Mouse (Mus musculus): ENCODE data around the gene Gpr158. TPM values are rescaled to one million over a fixed set of nuclear protein-coding genes. Genes with fewer than 3 reads are reported as not detected.
"Not testable (repeated sequence)": the region's sequence is repeated elsewhere in the genome, so short reads cannot be mapped to it uniquely, and the experiment has no call there.

Gene Gpr158
- polyA plus RNA-seq, 1 experiment: not detected

DNA sequence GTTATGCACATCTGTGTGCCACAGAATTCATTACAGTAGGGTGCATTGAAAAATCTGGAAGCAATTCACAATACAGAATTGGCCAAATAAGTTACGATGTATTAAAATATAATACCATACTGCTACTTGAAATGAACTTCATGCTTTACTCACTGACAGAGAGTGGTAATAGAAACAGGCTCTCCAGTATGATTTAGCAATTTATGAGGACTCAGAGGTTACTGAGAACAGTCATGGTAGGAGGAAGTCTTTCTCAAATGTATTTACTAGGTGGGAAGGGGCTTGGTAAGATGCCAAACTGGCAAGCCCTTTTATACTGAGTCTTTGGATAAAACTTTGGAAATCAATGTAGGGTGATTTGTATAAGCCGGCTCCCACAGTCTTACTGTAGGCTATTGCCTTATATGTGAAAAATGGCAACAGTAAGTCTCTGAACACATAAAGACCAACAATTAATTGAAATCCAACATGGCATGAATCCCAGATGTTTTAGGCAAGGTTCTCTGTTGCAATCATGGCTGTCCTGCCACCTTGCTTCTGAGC, 40.2 kb downstream of the Gpr158 start:
- Histone ChIP-seq H3K4me3 (replicated peaks) (no peak overlapping the region), H3K36me3 (replicated peaks; ENCODE audit: low read length) (no peaks in the 10 kb centered on the region), H3K9me3 (no peaks in the 10 kb centered on the region), H3K27me3 (replicated peaks) (no peaks in the 10 kb centered on the region), H3K4me1 (no peaks in the 10 kb centered on the region)
- TF ChIP-seq FLI1 (IDR thresholded peaks at IDR 0.05; ENCODE audit: low read length) (no peak), GATA1 (IDR thresholded peaks at IDR 0.05; ENCODE audit: borderline replicate concordance, low read length) (no peak)

DNA sequence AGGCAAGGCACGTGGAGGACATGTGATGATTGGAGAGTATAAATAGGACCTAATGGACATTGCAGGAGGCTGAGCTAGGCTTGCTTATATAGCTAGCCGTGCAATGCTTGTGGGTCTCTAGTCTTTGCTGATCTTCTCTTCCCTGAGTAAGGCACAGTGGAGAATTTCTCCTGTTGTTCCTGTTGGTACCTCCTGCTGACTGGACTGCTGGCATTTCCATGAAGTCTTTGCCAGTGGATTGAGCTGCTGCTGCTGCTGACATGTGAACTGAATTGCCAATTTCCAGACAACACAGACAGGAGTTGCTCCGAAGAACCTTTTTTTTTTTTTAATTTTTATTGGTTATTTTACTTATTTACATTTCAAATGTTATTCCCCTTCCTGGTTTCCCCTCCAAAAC, 41.5 kb downstream of the Gpr158 start:
- Histone ChIP-seq H3K36me3 (replicated peaks; ENCODE audit: low read length) (no peaks in the 10 kb centered on the region), H3K4me1 (no peaks in the 10 kb centered on the region), H3K9me3 (no peaks in the 10 kb centered on the region), H3K4me3 (replicated peaks) (no peak overlapping the region), H3K27me3 (replicated peaks) (no peaks in the 10 kb centered on the region)
- TF ChIP-seq FLI1 (IDR thresholded peaks at IDR 0.05; ENCODE audit: low read length) (no peak), GATA1 (IDR thresholded peaks at IDR 0.05; ENCODE audit: borderline replicate concordance, low read length) (no peak)

GRCm38 (mm10) chr2:21430288-21430687, 62.9 kb downstream of the Gpr158 start:
- no peaks in the 10 kb centered on the region for H3K9me3 ChIP-seq
- H3K4me1 ChIP-seq: no peaks in the 10 kb centered on the region
- no peaks in the 10 kb centered on the region for H3K36me3 ChIP-seq (replicated peaks; ENCODE audit: low read length)
- H3K27me3 ChIP-seq (replicated peaks): no peaks in the 10 kb centered on the region
- no peak for TF ChIP-seq FLI1 (IDR thresholded peaks at IDR 0.05; ENCODE audit: low read length)
- TF ChIP-seq GATA1 (IDR thresholded peaks at IDR 0.05; ENCODE audit: borderline replicate concordance, low read length): no peak
- no peak overlapping the region for H3K4me3 ChIP-seq (replicated peaks)

- Histone ChIP-seq H3K4me3 (replicated peaks) (no peak overlapping the region), H3K4me1 (no peaks in the 10 kb centered on the region), H3K9me3 (no peaks in the 10 kb centered on the region), H3K36me3 (replicated peaks; ENCODE audit: low read length) (no peaks in the 10 kb centered on the region), H3K27me3 (replicated peaks) (no peaks in the 10 kb centered on the region)
- TF ChIP-seq FLI1 (IDR thresholded peaks at IDR 0.05; ENCODE audit: low read length) (no peak), GATA1 (IDR thresholded peaks at IDR 0.05; ENCODE audit: borderline replicate concordance, low read length) (no peak)
These were observed 63.8 kb downstream of the Gpr158 start for GRCm38 (mm10) chr2:21431182-21431581.

GRCm38 (mm10) chr2:21439626-21440025, 72.3 kb downstream of the Gpr158 start:
- H3K36me3 ChIP-seq (replicated peaks; ENCODE audit: low read length): no peaks in the 10 kb centered on the region
- no peak for TF ChIP-seq FLI1 (IDR thresholded peaks at IDR 0.05; ENCODE audit: low read length)
- TF ChIP-seq GATA1 (IDR thresholded peaks at IDR 0.05; ENCODE audit: borderline replicate concordance, low read length): no peak

DNA sequence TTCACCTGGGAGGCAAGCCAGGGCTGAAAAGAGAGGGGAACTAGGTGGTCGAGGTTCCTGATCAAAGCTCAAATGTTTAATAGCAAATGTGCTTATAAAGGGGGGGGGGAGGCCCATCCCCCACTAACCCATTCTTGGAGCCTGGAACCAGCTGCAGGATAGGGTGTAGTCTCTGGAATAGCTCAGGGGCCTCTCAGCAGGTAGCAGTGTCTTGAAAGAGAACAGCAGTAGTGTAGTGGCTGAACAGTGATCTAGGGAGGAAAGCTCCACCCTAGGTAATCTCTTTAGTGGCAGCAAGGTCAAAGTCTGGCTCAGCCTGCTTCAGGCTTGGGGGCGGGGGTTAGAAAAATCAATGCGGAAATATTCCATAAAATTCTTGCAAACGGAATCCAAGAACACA, 93.3 kb downstream of the Gpr158 start:
- not testable (repeated sequence) for H3K27me3 ChIP-seq (replicated peaks); H3K9me3 ChIP-seq; H3K36me3 ChIP-seq (replicated peaks; ENCODE audit: low read length); H3K4me1 ChIP-seq; H3K4me3 ChIP-seq (replicated peaks)

More at GRCm38 (mm10) chr2:21439626-21440025, 72.3 kb downstream of the Gpr158 start:
- Histone ChIP-seq H3K4me3 (replicated peaks) (no peak overlapping the region), H3K4me1 (no peaks in the 10 kb centered on the region), H3K27me3 (replicated peaks) (no peaks in the 10 kb centered on the region), H3K9me3 (no peaks in the 10 kb centered on the region)

GRCm38 (mm10) chr2:21474957-21475356, 107.6 kb downstream of the Gpr158 start:
- H3K4me3 ChIP-seq (replicated peaks): no peak overlapping the region
- H3K36me3 ChIP-seq (replicated peaks; ENCODE audit: low read length): no peaks in the 10 kb centered on the region
- H3K27me3 ChIP-seq (replicated peaks): no peaks in the 10 kb centered on the region
- TF ChIP-seq GATA1 (IDR thresholded peaks at IDR 0.05; ENCODE audit: borderline replicate concordance, low read length): no peak
- TF ChIP-seq FLI1 (IDR thresholded peaks at IDR 0.05; ENCODE audit: low read length): no peak
- no peaks in the 10 kb centered on the region for H3K4me1 ChIP-seq
- peaks cover 3% of the 10 kb centered on the region; the same call in 1 of the 2 replicates for H3K9me3 ChIP-seq

GRCm38 (mm10) chr2:21496881-21497280, 129.5 kb downstream of the Gpr158 start:
- no peak for TF ChIP-seq FLI1 (IDR thresholded peaks at IDR 0.05; ENCODE audit: low read length)
- no peak for TF ChIP-seq GATA1 (IDR thresholded peaks at IDR 0.05; ENCODE audit: borderline replicate concordance, low read length)
- Histone ChIP-seq H3K27me3 (replicated peaks) (no peaks in the 10 kb centered on the region), H3K4me1 (no peaks in the 10 kb centered on the region), H3K9me3 (peaks cover 4% of the 10 kb centered on the region; the same call in 1 of the 2 replicates), H3K4me3 (replicated peaks) (no peak overlapping the region), H3K36me3 (replicated peaks; ENCODE audit: low read length) (no peaks in the 10 kb centered on the region)

- H3K4me1 ChIP-seq: no peaks in the 10 kb centered on the region
- peaks cover 2% of the 10 kb centered on the region; the same call in 1 of the 2 replicates for H3K9me3 ChIP-seq
- no peak overlapping the region for H3K4me3 ChIP-seq (replicated peaks)
- H3K27me3 ChIP-seq (replicated peaks): no peaks in the 10 kb centered on the region
- H3K36me3 ChIP-seq (replicated peaks; ENCODE audit: low read length): no peaks in the 10 kb centered on the region
- TF ChIP-seq GATA1 (IDR thresholded peaks at IDR 0.05; ENCODE audit: borderline replicate concordance, low read length) (no peak), FLI1 (IDR thresholded peaks at IDR 0.05; ENCODE audit: low read length) (no peak)
These were observed 130.6 kb downstream of the Gpr158 start for GRCm38 (mm10) chr2:21497965-21498364.

DNA sequence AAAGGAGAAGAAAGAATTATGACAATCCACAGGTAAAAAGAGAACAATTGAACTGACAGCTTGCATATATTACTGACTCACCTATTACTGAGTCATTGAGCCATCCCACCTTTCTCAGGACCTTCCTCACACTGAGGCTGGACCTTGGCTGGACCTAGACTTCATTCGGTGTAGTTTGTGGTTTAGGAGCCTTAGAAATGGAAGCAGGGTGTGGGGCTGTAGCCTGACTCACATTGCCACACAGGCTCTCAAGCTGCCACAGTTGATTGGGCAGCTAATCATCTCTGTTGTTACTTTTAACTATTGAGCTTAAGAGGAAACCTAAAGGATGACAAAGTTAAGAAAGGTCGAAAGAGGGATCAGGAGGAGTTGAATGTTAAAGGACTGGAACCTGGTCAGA, 132.1 kb downstream of the Gpr158 start:
- Histone ChIP-seq H3K4me1 (no peaks in the 10 kb centered on the region), H3K27me3 (replicated peaks) (no peaks in the 10 kb centered on the region), H3K4me3 (replicated peaks) (no peak overlapping the region), H3K9me3 (no peaks in the 10 kb centered on the region), H3K36me3 (replicated peaks; ENCODE audit: low read length) (no peaks in the 10 kb centered on the region)
- no peak for TF ChIP-seq GATA1 (IDR thresholded peaks at IDR 0.05; ENCODE audit: borderline replicate concordance, low read length)

- no peaks in the 10 kb centered on the region for H3K4me1 ChIP-seq
- H3K27me3 ChIP-seq (replicated peaks): no peaks in the 10 kb centered on the region
- H3K36me3 ChIP-seq (replicated peaks; ENCODE audit: low read length): no peaks in the 10 kb centered on the region
- H3K4me3 ChIP-seq (replicated peaks): no peak overlapping the region
- TF ChIP-seq FLI1 (IDR thresholded peaks at IDR 0.05; ENCODE audit: low read length) (no peak), GATA1 (IDR thresholded peaks at IDR 0.05; ENCODE audit: borderline replicate concordance, low read length) (no peak)
- no peaks in the 10 kb centered on the region for H3K9me3 ChIP-seq
These were observed 140.1 kb downstream of the Gpr158 start for GRCm38 (mm10) chr2:21507449-21507848.
